Mouse (Mus musculus) liver, adult 2 months (tissue): ENCODE results near the gene Neu1. TPM values are rescaled to one million over a fixed set of nuclear protein-coding genes. Genes with fewer than 3 reads are reported as not detected.
A peak's percentile ranks its signal among the peaks of the same experiment; 100 is the strongest.
"Not testable (repeated sequence)": the region's sequence is repeated elsewhere in the genome, so short reads cannot be mapped to it uniquely, and the experiment has no call there.

Experiments
- DNase-seq: peaks from one replicate; pipeline ENCODE4 v3.0.0-alpha.2; 2011; ENCODE audit warnings: low read depth, low spot score; ENCODE audit errors: extremely low read depth
- H3K27ac ChIP-seq: fragments of 200-500 bp; replicated peaks from 2 replicates; pipeline ENCODE4 v1.5.1; 2012; ENCODE audit warnings: low read depth, mild to moderate bottlenecking, control low read depth, inconsistent platforms, low read length; ENCODE audit not compliant: insufficient read depth
- H3K27me3 ChIP-seq: fragments of 200-500 bp; 2 replicates; pipeline ENCODE4 v1.6.1; 2012; ENCODE audit warnings: mild to moderate bottlenecking, moderate library complexity, low read length, inconsistent platforms; ENCODE audit not compliant: control insufficient read depth, insufficient read depth
- H3K36me3 ChIP-seq: fragments of 200-500 bp; 2 replicates; pipeline ENCODE4 v1.6.1; 2012; ENCODE audit warnings: low read length, inconsistent platforms; ENCODE audit not compliant: control insufficient read depth, insufficient read depth
- H3K4me1 ChIP-seq: fragments of 200-500 bp; 2 replicates; pipeline ENCODE4 v1.6.1; 2011; ENCODE audit warnings: low read length; ENCODE audit not compliant: control insufficient read depth, insufficient read depth
- H3K4me3 ChIP-seq: fragments of 200-500 bp; 2 replicates; pipeline ENCODE4 v1.5.1; 2011; ENCODE audit warnings: low read depth, mild to moderate bottlenecking, control low read depth, low read length, moderate library complexity; ENCODE audit not compliant: insufficient read depth
- H3K79me2 ChIP-seq: fragments of 200-500 bp; 2 replicates; pipeline ENCODE4 v1.6.1; 2012; ENCODE audit warnings: inconsistent platforms, mild to moderate bottlenecking, low read length, moderate library complexity; ENCODE audit not compliant: control insufficient read depth, insufficient read depth
- H3K9ac ChIP-seq: fragments of 200-500 bp; 2 replicates; pipeline ENCODE4 v1.6.1; 2012; ENCODE audit warnings: low read depth, mild to moderate bottlenecking, control low read depth, inconsistent platforms, low read length
- CTCF ChIP-seq: fragments of 200-500 bp; IDR thresholded peaks from 2 replicates; pipeline ENCODE4 v1.5.1; 2011; ENCODE audit warnings: low read depth, low read length, control low read depth
- POLR2A ChIP-seq: fragments of 200-500 bp; IDR thresholded peaks from 2 replicates; pipeline ENCODE4 v1.6.1; 2011; ENCODE audit warnings: low read length, control low read depth; ENCODE audit not compliant: insufficient read depth; ENCODE audit errors: extremely low read depth
- WGBS: fragments of 180-500 bp; shearing (Covaris S2); methylation state at CpG from one replicate; pipeline ENCODE4 v1.1.7; 2018; 5-methylcytosine and 5-hydroxymethylcytosine counted together
- polyA plus RNA-seq: library from polyadenylated mRNA; depleted of rRNA; stranded (reverse); fragments of >200 nt; gene quantifications from 2 replicates; pipeline ENCODE4 v1.2.3, GENCODE M21; 2012
- total RNA-seq: library from RNA; depleted of rRNA; stranded (reverse); fragments of >200 nt; gene quantifications from 2 replicates; pipeline ENCODE4 v1.2.3, GENCODE M21; 2014

Gene Neu1
- total and polyA plus RNA-seq, 2 experiments = 27.6 to 62.5 TPM

GRCm38 (mm10) chr17:34965627-34966026 is 34.6 kb downstream of the Neu1 start:
- Histone ChIP-seq H3K36me3 (no peaks in the 10 kb centered on the region), H3K27ac (peak overlapping the region; percentile 65; the same call in 1 of the 2 replicates), H3K9ac (no peak overlapping the region), H3K79me2 (no peaks in the 10 kb centered on the region), H3K4me3 (no peak overlapping the region), H3K4me1 (no peaks in the 10 kb centered on the region), H3K27me3 (no peaks in the 10 kb centered on the region)
- 75% methylated on average over 5 of the region's 5 CpGs for WGBS
- no peak for TF ChIP-seq CTCF
- no peak for TF ChIP-seq POLR2A
- DNase-seq = no peak

DNA sequence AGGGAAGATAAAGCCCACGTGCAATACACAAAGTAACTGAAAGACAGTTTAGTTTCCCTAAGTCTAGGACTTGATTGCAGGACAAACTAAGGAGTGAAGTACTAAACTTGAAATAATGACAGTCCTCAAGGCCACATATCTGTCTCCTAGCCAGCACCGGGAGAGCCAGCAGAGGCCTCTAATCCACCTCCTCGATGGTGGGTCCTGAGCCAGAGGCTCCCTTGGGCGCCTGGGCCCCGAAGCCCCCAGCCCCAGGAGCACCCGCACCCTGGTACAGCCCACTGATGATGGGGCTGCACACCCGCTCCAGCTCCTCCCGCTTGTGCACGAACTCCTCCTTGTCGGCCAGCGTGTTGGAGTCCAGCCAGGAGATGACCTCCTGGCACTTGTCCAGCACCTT is 38.8 kb downstream of the Neu1 start, which contains the start of gene Gm20481:
Gene Gm20481, plus strand, starts transcription at position 91 of the 400 bp plus-strand sequence.
- not testable (repeated sequence) for H3K9ac ChIP-seq, H3K27ac ChIP-seq, H3K27me3 ChIP-seq, H3K4me3 ChIP-seq, H3K4me1 ChIP-seq, H3K79me2 ChIP-seq, H3K36me3 ChIP-seq, DNase-seq
- 58% methylated on average over 8 of the region's 11 CpGs for WGBS

- not testable (repeated sequence) for H3K9ac ChIP-seq, DNase-seq, H3K27ac ChIP-seq, H3K4me3 ChIP-seq, H3K36me3 ChIP-seq, H3K4me1 ChIP-seq, H3K27me3 ChIP-seq, H3K79me2 ChIP-seq
- 34% methylated on average over 24 of the region's 37 CpGs for WGBS
These were observed 39.8 kb downstream of the Neu1 start for GRCm38 (mm10) chr17:34970850-34971249.

DNA sequence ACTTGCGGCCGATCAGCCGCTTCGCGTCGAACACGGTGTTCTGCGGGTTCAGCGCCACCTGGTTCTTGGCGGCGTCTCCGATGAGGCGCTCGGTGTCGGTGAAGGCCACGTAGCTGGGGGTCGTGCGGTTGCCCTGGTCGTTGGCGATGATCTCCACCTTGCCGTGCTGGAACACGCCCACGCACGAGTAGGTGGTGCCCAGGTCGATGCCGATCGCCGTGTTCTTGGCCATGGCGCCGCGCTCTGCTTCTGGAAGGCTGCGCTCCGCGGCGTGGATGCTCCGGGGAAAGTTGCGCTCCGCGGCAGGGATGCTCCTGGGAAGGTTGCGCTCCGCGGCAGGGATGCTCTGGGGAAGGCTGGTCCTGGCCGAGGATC is 40.6 kb downstream of the Neu1 start:
- not testable (repeated sequence) for H3K27ac ChIP-seq, H3K27me3 ChIP-seq, H3K79me2 ChIP-seq, DNase-seq, H3K4me1 ChIP-seq, H3K36me3 ChIP-seq
- 3% methylated on average over 22 of the region's 43 CpGs for WGBS
- Histone ChIP-seq H3K9ac (peak overlapping the region; percentile 49; the same call in 1 of the 2 replicates), H3K4me3 (peak overlapping the region; percentile 47)

DNA sequence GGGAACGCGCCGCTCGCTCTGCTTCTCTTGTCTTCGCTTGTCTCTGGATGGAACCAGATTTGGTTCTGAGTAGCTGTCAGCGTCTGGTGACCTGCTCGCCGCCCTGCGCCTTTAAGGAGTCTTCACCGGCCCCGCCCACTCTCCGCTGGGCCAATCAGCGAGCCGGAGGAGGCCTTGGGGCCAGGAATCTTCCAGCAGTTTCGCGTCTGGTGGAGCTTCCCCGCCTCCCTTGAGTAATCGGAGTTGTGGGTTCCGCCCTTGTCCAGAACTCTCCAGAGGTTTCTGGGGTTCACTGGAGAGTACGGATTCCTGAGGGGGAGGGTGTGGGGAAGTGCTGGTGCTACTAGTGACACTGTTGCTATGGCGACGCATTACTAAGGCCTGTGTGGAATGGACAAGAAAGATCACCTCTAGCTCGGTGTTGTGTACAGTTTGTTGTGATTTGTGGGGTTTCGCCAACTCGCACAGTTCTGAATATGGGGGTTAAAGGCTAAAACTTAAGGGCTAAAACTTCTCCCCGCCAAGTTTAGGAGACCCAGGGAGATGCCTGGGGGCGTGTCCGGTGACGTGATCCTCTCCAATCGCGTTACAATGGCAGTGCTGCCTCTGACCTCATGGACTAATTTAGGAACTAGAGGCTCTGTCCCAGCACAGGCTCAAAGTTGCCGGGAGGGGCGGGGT is 41.2 kb downstream of the Neu1 start, which contains the start of the genes Hspa1a and Hspa1l:
Gene Hspa1a, minus strand, starts transcription at position 88 of the 681 bp plus-strand sequence.
Gene Hspa1l, plus strand, starts transcription at position 635 of the 681 bp plus-strand sequence.
- H3K79me2 ChIP-seq, H3K27ac ChIP-seq, H3K4me1 ChIP-seq, H3K36me3 ChIP-seq, H3K27me3 ChIP-seq: not testable (repeated sequence)
- 4% methylated on average over 33 of the region's 33 CpGs for WGBS
- Histone ChIP-seq H3K4me3 (peak within 1 kb of the TSS; percentile 47), H3K9ac (peak within 1 kb of the TSS; percentile 49)
- DNase-seq = peak; percentile 56
- TF ChIP-seq POLR2A = 0 out of 2 replicates have a peak, but pooled peaks have one; percentile 30

DNA sequence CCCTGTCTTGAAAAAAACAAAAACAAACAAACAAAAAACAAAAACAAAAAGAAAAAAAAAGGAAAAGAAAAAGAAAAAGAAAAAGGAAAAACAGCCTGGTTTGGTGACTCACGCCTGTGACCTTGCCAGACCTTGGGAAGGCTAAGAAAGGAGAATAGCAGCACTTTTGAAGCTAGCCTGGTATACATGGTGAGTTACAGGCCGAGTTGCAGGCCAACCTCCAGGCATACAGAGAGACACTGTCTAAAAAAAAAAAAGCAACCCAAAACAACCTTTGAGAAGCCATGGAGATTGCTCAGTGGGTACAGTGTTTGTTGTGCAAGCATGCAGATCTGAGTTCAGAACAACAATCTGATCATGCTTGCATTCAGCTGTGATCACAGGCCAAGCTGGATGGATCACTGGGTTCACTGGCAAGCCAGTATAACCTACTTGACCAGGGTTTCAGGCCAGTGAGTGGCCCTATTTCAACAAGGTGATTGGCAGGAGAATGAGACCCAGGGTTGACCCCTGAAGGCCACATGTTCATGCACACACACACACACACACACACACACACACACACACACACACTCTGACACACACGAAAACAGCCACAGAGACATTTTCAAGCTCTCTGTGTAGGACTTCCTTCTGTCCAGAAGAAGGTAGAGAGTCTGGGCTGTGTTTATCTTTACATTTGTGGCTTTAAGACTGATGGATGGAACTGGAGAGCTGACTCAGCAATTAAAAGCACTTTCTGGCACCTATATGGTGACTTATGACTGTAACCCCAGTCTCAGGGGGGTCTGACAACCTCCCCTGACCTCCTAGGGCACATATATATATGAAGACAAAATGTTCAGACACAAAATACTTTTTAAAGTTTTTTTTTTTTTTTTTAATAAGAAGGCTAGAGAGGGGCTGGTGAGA is 44.8 kb downstream of the Neu1 start:
- Histone ChIP-seq H3K4me3 (no peak overlapping the region), H3K27me3 (no peaks in the 10 kb centered on the region), H3K9ac (no peak overlapping the region), H3K27ac (peak overlapping the region; percentile 91), H3K36me3 (no peaks in the 10 kb centered on the region), H3K4me1 (peaks cover 19% of the 10 kb centered on the region), H3K79me2 (no peaks in the 10 kb centered on the region)
- WGBS = 34% methylated on average over 3 of the region's 3 CpGs
- TF ChIP-seq CTCF (no peak), POLR2A (no peak)
- peak; percentile 96 for DNase-seq
